Comparison of ENCODE assay signal across 26 mouse cellular contexts in genomic region chr14:12349334-12350090, GRCm38 (mm10). TPM values are rescaled to one million over a fixed set of nuclear protein-coding genes. Genes with fewer than 3 reads are reported as not detected.
DNase-seq lines count a peak whose midpoint lies in the region; ATAC-seq lines count a peak whose summit lies in the region.
"Had no signal": no experiment of that assay in that cellular context is flagged by ENCODE, and none has a peak within 500 bp of the region (broad histone marks: within the 10 kb centered on the region; RNA-seq: fewer than 3 reads in every experiment).

No protein-coding gene starts in this region.

- H3K27ac ChIP-seq in heart, embryonic 13.5 days (replicated peaks) = no peak overlapping the region
- H3K27ac ChIP-seq in limb, embryonic 11.5 days (replicated peaks; ENCODE audit: low read depth, low read length) = no peak overlapping the region
- no peak overlapping the region for H3K27ac ChIP-seq in limb, embryonic 10.5 days
- no peak overlapping the region for H3K27ac ChIP-seq in limb, embryonic 12.5 days
- H3K27ac ChIP-seq: neural tube, embryonic 13.5 days had no signal

- H3K36me3 ChIP-seq in heart, embryonic 13.5 days = no peaks in the 10 kb centered on the region
- H3K36me3 ChIP-seq in limb, embryonic 11.5 days (ENCODE audit: control insufficient read depth, insufficient read depth, low read length) = no peaks in the 10 kb centered on the region
- no peaks in the 10 kb centered on the region for H3K36me3 ChIP-seq in limb, embryonic 10.5 days
- no peaks in the 10 kb centered on the region for H3K36me3 ChIP-seq in limb, embryonic 12.5 days
- H3K36me3 ChIP-seq: heart, embryonic 12.5 days; neural tube, embryonic 13.5 days had no signal

- H3K9me3 ChIP-seq in heart, embryonic 13.5 days = no peaks in the 10 kb centered on the region
- H3K9me3 ChIP-seq in limb, embryonic 11.5 days (ENCODE audit: control insufficient read depth, low read length) = no peaks in the 10 kb centered on the region
- no peaks in the 10 kb centered on the region for H3K9me3 ChIP-seq in limb, embryonic 10.5 days (replicated peaks)
- H3K9me3 ChIP-seq in limb, embryonic 12.5 days = no peaks in the 10 kb centered on the region
- H3K9me3 ChIP-seq: heart, embryonic 12.5 days; neural tube, embryonic 13.5 days had no signal

- H3K4me3 ChIP-seq in heart, embryonic 13.5 days = no peak overlapping the region
- no peak overlapping the region for H3K4me3 ChIP-seq in limb, embryonic 11.5 days (ENCODE audit: low read depth, low read length)
- no peak overlapping the region for H3K4me3 ChIP-seq in limb, embryonic 10.5 days
- no peak overlapping the region for H3K4me3 ChIP-seq in limb, embryonic 12.5 days (replicated peaks)
- H3K4me3 ChIP-seq: heart, embryonic 12.5 days; neural tube, embryonic 13.5 days had no signal

- no peak for DNase-seq in heart, adult 8-10 months (ENCODE audit: low spot score)
- DNase-seq in limb, embryonic 11.5 days (ENCODE audit: low spot score) = peak; percentile 50
- DNase-seq in limb, embryonic 10.5 days (ENCODE audit: low spot score) = no peak
- DNase-seq in embryo, embryonic 10.5 days (ENCODE audit: low spot score) = peak; percentile 46
- no peak for DNase-seq in cerebellum, adult 11-12 months
- DNase-seq: adrenal gland, postnatal 36 days; B cell, adult 2 months; cerebellum, adult 2 months; gastrocnemius, postnatal 36 days; kidney, postnatal 4 days; liver; right cerebral cortex, postnatal 25 days; thymus, postnatal 36 days had no signal

- H3K27me3 ChIP-seq in heart, embryonic 13.5 days (replicated peaks) = peaks cover 99% of the 10 kb centered on the region
- peaks cover 72% of the 10 kb centered on the region for H3K27me3 ChIP-seq in limb, embryonic 11.5 days (ENCODE audit: control insufficient read depth, insufficient read depth, low read length)
- peaks cover 100% of the 10 kb centered on the region for H3K27me3 ChIP-seq in limb, embryonic 10.5 days (ENCODE audit: low read depth, poor library complexity, severe bottlenecking)
- peaks cover 98% of the 10 kb centered on the region for H3K27me3 ChIP-seq in limb, embryonic 12.5 days

- H3K9ac ChIP-seq in heart, embryonic 13.5 days = no peak overlapping the region
- H3K9ac ChIP-seq in limb, embryonic 11.5 days (ENCODE audit: low read length) = no peak overlapping the region
- no peak overlapping the region for H3K9ac ChIP-seq in limb, embryonic 12.5 days (replicated peaks)
- H3K9ac ChIP-seq: heart, embryonic 12.5 days; neural tube, embryonic 13.5 days had no signal

- H3K4me2 ChIP-seq in heart, embryonic 13.5 days = no peak overlapping the region
- no peak overlapping the region for H3K4me2 ChIP-seq in limb, embryonic 11.5 days (ENCODE audit: low read depth, severe bottlenecking)
- no peak overlapping the region for H3K4me2 ChIP-seq in limb, embryonic 12.5 days
- H3K4me2 ChIP-seq: heart, embryonic 12.5 days; neural tube, embryonic 13.5 days had no signal

- peaks cover 25% of the 10 kb centered on the region for H3K4me1 ChIP-seq in heart, embryonic 13.5 days
- H3K4me1 ChIP-seq in limb, embryonic 11.5 days (ENCODE audit: control insufficient read depth, insufficient read depth, low read length) = peaks cover 8% of the 10 kb centered on the region; the same call in 1 of the 2 replicates
- H3K4me1 ChIP-seq in limb, embryonic 10.5 days = peaks cover 19% of the 10 kb centered on the region
- H3K4me1 ChIP-seq in limb, embryonic 12.5 days (replicated peaks) = peaks cover 24% of the 10 kb centered on the region

- 0 out of 2 replicates have a peak, but pooled peaks have one; percentile 50 for ATAC-seq in heart, embryonic 13.5 days (ENCODE audit: extremely low read depth, insufficient number of reproducible peaks, low FRiP score, low TSS enrichment)
- ATAC-seq in limb, embryonic 11.5 days (ENCODE audit: insufficient number of reproducible peaks, low FRiP score, low TSS enrichment, low read depth) = 0 out of 2 replicates have a peak, but pooled peaks have one; percentile 49
- 0 out of 2 replicates have a peak, but pooled peaks have one; percentile 57 for ATAC-seq in limb, embryonic 12.5 days (ENCODE audit: insufficient number of reproducible peaks, insufficient read depth, low FRiP score, low TSS enrichment, low read depth)
- ATAC-seq in monocyte, adult 5-6 weeks (replicated peaks; ENCODE audit: insufficient number of reproducible peaks, low FRiP score, low TSS enrichment, poor library complexity, severe bottlenecking) = no peak
- ATAC-seq: inflammation-experienced regulatory T-cells, adult 6 months; lung, postnatal 0 days had no signal

- 10% methylated on average over 15 of the region's 15 CpGs for WGBS in heart, embryonic 13.5 days
- WGBS in limb, embryonic 11.5 days = 4% methylated on average over 15 of the region's 15 CpGs
- 3% methylated on average over 15 of the region's 15 CpGs for WGBS in limb, embryonic 10.5 days
- WGBS in limb, embryonic 12.5 days = 4% methylated on average over 15 of the region's 15 CpGs

RNA-seq across cellular contexts. Expression of gene Fezf2, which starts 1.5 kb away (rescaled TPM):
- polyA plus RNA-seq in heart, embryonic 13.5 days (2015; fragmentation: Nextera tagmentation; extraction: Ambion mirVana) = 0.07 TPM in 1 of 2 replicates, not detected in the other
- not detected for total RNA-seq in heart, adult 8-10 months (2022)
- 0.17 TPM in 1 of 2 replicates, not detected in the other for polyA plus RNA-seq in limb, embryonic 11.5 days (2014; fragmentation: Nextera tagmentation; extraction: Ambion mirVana)
- polyA plus RNA-seq in limb, embryonic 10.5 days (2016; fragmentation: Nextera tagmentation; extraction: Ambion mirVana) = not detected in 2 replicates
- polyA plus RNA-seq in limb, embryonic 12.5 days (2016; fragmentation: Nextera tagmentation; extraction: Ambion mirVana) = 0.33 and 0.45 TPM in 2 replicates
- not detected in 3 replicates for total RNA-seq in monocyte, adult 5-6 weeks (2017)
- total RNA-seq: adrenal gland, postnatal 36 days; gastrocnemius, postnatal 36 days; heart, postnatal 25 days had no signal
- polyA plus RNA-seq: cerebellum, adult 2 months; embryonic facial prominence, embryonic 14.5 days; inflammation-experienced regulatory T-cells, adult 6 months; kidney, embryonic 14.5 days; liver, embryonic 16.5 days; lung, postnatal 0 days; neural tube, embryonic 13.5 days; spleen, adult 2 months; stomach, embryonic 14.5 days had no signal

Comparison
In these comparisons a context has a peak if more than half of its experiments do, and no peak if none do; other contexts are left out.
1. DNase-seq: peak in limb, embryonic 11.5 days (single experiment) and embryo, embryonic 10.5 days (single experiment); none in heart, adult 8-10 months (single experiment), limb, embryonic 10.5 days (single experiment) and cerebellum, adult 11-12 months (single experiment).